Mouse (Mus musculus) brown adipose tissue, adult 24 weeks (tissue): ENCODE data around the gene Ddx27. TPM values are rescaled to one million over a fixed set of nuclear protein-coding genes. Genes with fewer than 3 reads are reported as not detected.

Experiments
- H3K27ac ChIP-seq: fragments of 200-500 bp; replicated peaks from 2 replicates; pipeline ENCODE4 v1.5.1; 2012; ENCODE audit warnings: low read depth, mild to moderate bottlenecking, low read length
- H3K4me1 ChIP-seq: fragments of 200-500 bp; 2 replicates; pipeline ENCODE4 v1.6.1; 2012; ENCODE audit warnings: low read length, mixed read lengths; ENCODE audit not compliant: control insufficient read depth, insufficient read depth, insufficient read length
- H3K4me3 ChIP-seq: fragments of 200-500 bp; 2 replicates; pipeline ENCODE4 v1.5.1; 2012; ENCODE audit warnings: low read depth, mild to moderate bottlenecking, low read length, moderate library complexity; ENCODE audit not compliant: insufficient read depth
- polyA plus RNA-seq: library from polyadenylated mRNA; stranded (reverse); fragments of >200 nt; gene quantifications from 2 replicates; pipeline ENCODE4 v1.2.4, GENCODE M21; 2012; ENCODE audit not compliant: missing spikeins, insufficient read depth, insufficient read length

Gene Ddx27
- polyA plus RNA-seq, 1 experiment: 16.1 TPM

DNA sequence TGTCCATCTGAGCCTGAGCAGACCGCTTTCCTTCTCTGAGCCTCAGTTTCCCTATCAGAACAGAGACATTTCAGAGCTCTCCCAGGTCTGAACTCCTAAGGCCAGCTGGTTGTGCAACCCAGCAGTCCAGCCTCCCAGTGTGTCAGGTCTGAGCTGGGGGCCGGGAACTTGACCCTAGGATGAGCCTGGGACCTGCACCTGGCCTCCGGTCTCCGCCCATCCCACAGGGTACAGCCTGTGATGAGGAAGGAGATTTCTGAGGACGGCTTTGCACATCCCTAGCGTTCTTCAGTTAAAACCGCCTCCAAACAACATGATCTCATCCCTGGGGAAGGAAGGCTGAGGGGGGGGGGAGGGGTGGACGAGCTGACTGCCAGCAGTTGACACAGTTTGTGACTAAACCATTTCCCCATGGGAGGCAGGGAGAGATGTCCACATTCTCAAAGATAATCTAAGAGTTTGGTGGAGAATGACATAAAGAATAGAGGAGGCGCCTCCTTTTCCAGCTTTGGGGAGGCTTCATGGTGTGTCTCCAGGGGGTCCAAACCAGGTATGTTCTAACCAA, 64.0 kb downstream of the Ddx27 start:
- Histone ChIP-seq H3K4me3 (no peak overlapping the region), H3K27ac (no peak overlapping the region)

GRCm38 (mm10) chr2:167079535-167080257, 64.7 kb downstream of the Ddx27 start:
- H3K4me3 ChIP-seq: no peak overlapping the region
- H3K4me1 ChIP-seq: peaks cover 3% of the 10 kb centered on the region; the same call in 1 of the 2 replicates
- H3K27ac ChIP-seq: no peak overlapping the region

More for the DNA sequence above, 64.0 kb downstream of the Ddx27 start:
- peaks cover 3% of the 10 kb centered on the region; the same call in 1 of the 2 replicates for H3K4me1 ChIP-seq

GRCm38 (mm10) chr2:167080387-167080786, 65.4 kb downstream of the Ddx27 start:
- Histone ChIP-seq H3K27ac (no peak overlapping the region), H3K4me3 (no peak overlapping the region), H3K4me1 (peaks cover 3% of the 10 kb centered on the region; the same call in 1 of the 2 replicates)

- Histone ChIP-seq H3K4me1 (peaks cover 3% of the 10 kb centered on the region; the same call in 1 of the 2 replicates), H3K4me3 (no peak overlapping the region), H3K27ac (no peak overlapping the region)
Measured at GRCm38 (mm10) chr2:167081135-167081534, 66.1 kb downstream of the Ddx27 start.

DNA sequence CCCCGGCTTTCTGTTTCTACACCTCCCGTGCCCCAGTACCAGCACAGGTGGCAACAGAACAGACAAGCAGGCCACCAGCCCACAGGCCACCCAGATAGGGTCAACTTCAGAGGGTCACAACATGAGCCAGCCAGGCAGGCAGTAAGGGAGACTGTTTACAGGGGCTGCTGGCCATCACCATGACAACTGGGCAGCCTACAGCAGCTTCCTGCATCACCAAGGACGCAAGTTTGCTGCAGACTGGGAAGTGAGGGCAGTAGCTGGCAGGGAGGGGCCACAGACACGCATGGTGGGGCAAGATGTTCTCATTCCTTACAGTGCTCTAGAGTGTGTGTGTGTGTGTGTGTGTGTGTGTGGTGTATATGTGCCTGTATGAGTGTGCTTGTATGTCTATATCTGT, 66.6 kb downstream of the Ddx27 start:
- H3K27ac ChIP-seq: no peak overlapping the region
- no peak overlapping the region for H3K4me3 ChIP-seq
- H3K4me1 ChIP-seq: peaks cover 3% of the 10 kb centered on the region; the same call in 1 of the 2 replicates

Other genes with a start within 250 kb of the Ddx27 start
- gene Trp53rkb, start 222.7 kb upstream of the Ddx27 start, polyA plus RNA-seq: 0.67 and 1.4 TPM in 2 replicates
- gene Arfgef2, start 209.6 kb upstream of the Ddx27 start, polyA plus RNA-seq: 19.6 and 23.0 TPM in 2 replicates
- 25.0 and 34.3 TPM in 2 replicates for gene Cse1l, start 109.2 kb upstream of the Ddx27 start, polyA plus RNA-seq
- 34.7 and 35.9 TPM in 2 replicates for gene Stau1, start 18.9 kb upstream of the Ddx27 start, polyA plus RNA-seq
- 20.1 and 24.6 TPM in 2 replicates for gene Znfx1, start 47.8 kb downstream of the Ddx27 start, polyA plus RNA-seq
- 48.2 and 67.9 TPM in 2 replicates for gene Kcnb1, start 175.0 kb downstream of the Ddx27 start, polyA plus RNA-seq
- 2.0 and 4.3 TPM in 2 replicates for gene Ptgis, start 225.4 kb downstream of the Ddx27 start, polyA plus RNA-seq